Mouse (Mus musculus): ENCODE measurements around the gene Nphs1. TPM values are rescaled to one million over a fixed set of nuclear protein-coding genes. Genes with fewer than 3 reads are reported as not detected.
"Not testable (repeated sequence)": the region's sequence is repeated elsewhere in the genome, so short reads cannot be mapped to it uniquely, and the experiment has no call there.

Gene Nphs1
- total RNA-seq, 2 experiments from 2014 or later, result not detected

DNA sequence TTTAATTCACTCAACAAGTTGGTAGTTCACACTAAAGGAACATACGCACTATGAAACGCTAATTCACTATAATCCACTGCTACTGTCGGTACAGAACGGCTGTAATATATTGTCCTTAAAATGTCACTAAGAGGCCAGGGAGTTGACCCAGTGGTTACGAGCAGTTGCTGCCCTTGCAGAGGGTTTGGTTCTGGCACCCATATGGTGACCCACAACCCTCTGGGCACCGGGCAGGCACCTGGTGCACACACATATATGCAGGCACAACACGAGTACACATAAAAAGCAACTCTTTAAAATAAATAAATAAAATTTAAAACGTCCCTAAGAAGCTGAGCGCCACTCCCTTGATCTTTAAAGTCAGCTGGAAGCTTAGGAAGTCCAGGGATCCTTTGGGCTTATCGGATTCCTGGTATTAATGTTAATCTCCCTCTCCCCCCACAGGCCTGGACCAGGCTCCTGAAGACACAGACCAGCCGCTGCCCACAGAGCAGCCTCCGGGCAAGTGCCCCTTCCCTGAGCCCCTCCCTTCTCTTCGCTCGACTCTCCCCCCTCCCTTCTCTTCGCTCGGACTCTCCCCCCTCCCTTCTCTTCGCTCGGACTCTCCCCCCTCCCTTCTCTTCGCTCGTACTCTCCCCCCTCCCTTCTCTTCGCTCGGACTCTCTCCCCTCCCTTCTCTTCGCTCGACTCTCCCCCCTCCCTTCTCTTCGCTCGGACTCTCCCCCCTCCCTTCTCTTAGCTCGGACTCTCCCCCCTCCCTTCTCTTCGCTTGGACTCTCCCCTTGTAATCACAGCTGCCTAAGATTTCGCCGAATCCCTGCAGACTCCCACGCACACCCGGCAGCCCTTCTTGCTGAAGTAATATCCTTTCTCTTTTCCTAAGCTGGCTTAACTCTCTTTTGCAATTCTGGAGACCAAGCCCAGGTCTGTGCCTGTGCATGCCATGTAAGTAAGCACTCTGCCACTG, 19.6 kb downstream of the Nphs1 start:
- ATAC-seq (replicated peaks; ENCODE audit: low FRiP score, poor library complexity, severe bottlenecking), result no peak

DNA sequence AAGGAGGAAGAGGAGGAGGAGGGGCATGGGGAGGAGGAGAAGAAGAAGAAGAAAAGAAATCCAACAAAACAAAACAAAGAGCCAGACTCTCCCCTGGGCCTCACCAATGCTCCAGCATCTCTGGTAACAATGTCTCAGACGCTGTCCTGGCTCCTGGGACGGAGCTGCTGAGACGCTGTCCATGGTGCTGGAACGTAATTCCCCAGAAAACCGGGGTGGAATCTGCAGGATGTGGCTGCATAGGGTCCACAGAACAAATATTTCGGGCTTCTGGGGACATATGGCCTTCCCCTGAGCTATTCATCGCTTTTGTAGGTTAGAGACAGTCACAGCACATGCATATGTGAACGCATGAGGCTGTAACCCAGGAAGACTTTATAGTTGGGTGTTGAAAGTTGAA, 26.1 kb downstream of the Nphs1 start:
- no peak for ATAC-seq (replicated peaks; ENCODE audit: low FRiP score, poor library complexity, severe bottlenecking)

DNA sequence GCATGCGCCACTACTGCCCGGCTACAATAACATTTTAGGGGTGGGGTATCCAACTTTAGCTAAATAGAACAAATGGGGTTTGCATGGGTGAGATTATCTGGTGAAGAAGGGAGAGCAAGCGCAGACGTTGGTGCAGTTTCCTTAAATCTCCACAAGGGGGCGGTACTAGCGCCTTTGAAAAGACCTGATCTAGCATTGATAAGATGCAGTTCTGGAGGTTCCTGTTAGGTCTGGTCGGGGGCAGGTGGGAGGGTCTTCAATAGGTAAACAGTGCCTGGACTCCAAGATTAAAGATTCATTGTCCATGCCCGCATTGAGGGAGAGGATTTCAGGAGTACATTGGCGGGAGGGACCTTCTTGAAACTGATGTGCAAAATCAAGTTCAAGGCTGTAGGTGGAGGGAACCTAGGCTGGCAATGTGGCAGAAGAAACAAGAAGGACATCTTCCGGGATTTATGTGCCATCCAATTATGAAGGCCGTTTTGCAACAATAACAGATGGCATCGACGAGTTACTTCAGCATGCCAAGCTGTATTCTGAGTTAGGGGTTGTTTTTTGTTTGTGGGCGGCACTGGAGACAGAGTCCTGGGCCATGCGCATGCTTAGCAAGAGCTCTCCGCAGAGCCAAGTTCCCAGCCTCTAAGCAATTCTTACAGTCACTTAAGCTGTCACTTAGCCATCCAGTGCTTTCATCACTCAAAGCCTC, 32.3 kb downstream of the Nphs1 start:
- 0 out of 2 replicates have a peak, but pooled peaks have one; percentile 17 for ATAC-seq (replicated peaks; ENCODE audit: low FRiP score, poor library complexity, severe bottlenecking)

DNA sequence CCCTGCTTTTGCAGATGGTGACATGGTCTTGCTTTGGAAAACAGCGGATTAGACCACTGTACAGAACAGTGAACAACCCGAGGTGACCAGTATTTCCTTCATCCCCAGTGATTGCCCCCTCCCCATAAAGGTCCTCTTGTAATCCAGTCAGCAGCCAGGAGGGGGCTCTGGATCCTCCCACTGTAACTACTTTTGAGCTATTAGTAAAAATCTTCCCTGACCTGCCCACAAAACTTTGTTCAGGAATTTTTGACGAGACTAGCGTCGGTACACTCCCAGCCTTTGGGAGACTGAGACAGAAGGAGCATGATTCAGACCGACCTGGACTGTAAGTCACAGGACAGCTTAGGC, 32.8 kb downstream of the Nphs1 start:
- no peak for ATAC-seq (replicated peaks; ENCODE audit: low FRiP score, poor library complexity, severe bottlenecking)

DNA sequence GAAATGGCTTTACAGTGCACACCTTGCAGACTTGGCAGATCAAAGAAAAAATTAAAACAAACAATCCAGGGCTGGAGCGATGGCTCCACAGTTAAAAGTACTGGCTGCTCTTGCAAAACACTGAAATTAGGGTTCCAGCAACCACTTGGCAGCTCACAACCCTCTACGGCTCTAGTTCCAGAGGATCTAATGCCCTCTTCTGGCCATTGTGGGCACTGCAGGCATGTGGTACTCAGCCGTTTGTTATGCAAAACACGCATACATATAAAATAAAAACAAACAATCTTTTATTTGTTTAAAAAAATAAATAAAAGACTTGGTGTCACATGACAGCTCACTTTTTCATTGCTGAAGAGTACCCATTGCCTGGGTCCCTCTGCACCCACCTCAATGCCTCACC, 34.6 kb downstream of the Nphs1 start:
- peak; percentile 68; the same call in 1 of the 2 replicates for ATAC-seq (replicated peaks; ENCODE audit: low FRiP score, poor library complexity, severe bottlenecking)

DNA sequence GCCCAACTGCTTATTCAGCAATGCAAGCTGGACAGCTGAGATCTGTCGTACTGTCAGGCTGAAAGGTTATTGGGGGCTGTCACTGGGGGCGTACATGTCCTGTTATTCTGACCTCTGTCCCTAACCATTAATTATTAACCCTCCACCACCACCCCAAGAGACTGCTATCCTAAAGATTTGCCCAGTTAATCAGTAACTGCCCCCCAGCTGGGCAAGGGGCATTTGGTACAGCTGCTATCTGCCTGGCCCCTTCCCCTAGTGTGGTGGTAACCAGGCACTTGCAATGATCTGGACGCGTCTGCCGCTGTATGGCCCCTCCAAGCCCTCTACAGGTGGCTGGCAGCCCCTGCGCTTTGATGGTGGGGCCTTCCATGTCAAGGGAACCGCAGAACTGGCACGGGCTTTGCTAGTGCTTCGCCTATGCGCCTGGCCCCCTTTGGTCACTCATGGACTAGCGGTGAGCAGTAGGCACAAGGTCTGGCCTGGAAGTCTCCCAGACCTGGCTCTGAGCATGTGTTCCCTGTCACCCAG, 35.4 kb downstream of the Nphs1 start, which contains the start of gene Prodh2:
TSS of gene Prodh2 (plus strand) at position 222 of the 531 bp plus-strand sequence.
- ATAC-seq (replicated peaks; ENCODE audit: low FRiP score, poor library complexity, severe bottlenecking), result no peak

DNA sequence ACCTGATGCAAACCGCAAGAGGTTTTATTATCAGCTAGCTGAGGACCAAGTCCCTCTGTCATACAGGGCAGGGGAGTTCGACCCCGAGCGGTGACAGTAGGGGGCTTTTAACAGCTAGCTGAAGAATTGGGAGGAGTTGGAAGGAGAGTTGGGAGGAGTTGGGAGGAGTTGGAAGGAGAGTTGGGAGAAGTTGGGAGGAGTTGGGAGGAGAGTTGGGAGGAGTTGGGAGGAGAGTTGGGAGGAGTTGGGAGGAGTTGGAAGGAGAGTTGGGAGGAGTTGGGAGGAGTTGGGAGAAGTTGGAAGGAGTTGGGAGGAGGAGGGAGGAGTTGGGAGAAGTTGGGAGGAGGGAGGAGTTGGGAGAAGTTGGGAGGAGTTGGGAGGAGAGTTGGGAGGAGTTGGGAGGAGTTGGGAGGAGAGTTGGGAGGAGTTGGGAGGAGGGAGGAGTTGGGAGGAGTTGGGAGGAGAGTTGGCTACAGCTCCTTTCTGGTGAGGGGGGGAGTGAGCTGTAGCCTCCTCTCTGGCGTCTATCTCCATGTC, 37.5 kb downstream of the Nphs1 start:
- not testable (repeated sequence) for ATAC-seq (replicated peaks; ENCODE audit: low FRiP score, poor library complexity, severe bottlenecking)

DNA sequence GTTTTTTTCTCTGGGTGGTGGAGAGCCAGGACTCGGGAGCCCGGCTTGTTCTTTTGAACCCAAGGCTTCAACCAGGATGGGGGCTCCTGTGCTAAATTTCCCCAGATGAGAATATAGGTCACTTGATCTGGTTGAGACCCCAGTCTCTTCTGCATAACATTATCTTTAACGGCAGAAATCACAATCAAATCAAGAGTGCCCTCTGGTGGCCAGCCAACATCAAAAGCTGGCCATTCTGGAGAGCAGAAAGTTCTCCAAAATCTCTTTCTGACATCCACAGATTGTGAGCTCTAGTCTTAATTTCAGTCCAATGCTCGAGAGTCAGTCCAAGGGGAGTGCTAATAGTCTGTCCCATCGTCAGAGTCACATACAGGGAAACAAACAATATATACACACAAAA, 43.0 kb downstream of the Nphs1 start:
- not testable (repeated sequence) for ATAC-seq (replicated peaks; ENCODE audit: low FRiP score, poor library complexity, severe bottlenecking)

DNA sequence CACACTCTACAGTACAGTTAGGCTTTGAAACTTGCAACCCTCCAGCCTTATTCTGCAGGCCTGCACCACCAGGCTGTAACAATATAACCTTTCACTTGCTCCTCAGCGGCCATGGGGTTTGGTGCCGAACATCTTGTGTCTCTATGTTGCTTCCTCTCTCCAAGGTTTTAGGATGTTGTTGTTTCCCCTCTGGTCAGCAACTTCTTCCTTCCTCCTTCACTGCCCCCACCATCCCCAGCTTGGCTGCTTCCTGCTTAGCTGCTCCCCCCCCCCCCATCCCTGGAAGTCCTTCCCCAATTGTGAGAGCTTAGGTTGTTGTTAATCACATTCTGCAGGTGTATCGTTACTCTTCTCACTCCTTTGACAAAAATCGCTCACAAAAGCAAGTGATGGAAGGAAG, 49.9 kb downstream of the Nphs1 start:
- ATAC-seq (replicated peaks; ENCODE audit: low FRiP score, poor library complexity, severe bottlenecking), result no peak

DNA sequence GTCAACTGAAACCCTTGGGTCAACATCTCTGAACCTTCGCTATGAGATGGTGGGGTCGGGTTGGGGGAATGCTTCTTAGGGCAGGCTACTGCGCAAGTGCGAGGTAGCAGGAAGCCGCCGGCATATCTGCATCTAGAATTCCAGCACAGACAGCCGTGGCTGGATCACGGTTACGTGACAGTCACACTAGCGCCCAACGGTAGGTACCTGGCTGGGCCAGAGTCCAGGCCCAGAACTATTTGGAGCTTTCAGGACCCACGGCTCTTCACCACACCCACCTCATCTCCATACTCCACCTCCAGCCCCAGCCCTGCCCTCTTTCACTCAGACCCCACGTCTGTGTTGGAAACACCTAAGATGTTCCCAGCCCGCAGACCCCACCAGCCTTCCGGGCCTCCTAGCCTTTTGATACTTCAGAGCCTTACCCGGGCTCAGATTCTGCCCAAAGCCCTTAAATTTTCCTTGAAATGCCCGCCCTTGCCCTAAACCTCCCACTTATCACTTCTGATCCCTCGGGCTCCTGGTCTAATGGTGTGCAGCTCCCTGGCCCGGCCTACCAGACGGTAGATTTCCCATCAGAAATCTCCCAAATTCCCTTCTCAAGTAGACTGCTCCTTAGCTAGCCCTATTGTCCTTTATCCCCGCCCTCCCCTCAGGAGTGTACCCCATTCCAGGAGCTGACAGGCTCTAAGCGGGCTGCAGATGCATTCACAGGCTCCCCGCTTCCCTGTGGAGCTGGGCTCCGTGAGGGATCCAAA, 57.1 kb downstream of the Nphs1 start:
- no peak for ATAC-seq (replicated peaks; ENCODE audit: low FRiP score, poor library complexity, severe bottlenecking)

DNA sequence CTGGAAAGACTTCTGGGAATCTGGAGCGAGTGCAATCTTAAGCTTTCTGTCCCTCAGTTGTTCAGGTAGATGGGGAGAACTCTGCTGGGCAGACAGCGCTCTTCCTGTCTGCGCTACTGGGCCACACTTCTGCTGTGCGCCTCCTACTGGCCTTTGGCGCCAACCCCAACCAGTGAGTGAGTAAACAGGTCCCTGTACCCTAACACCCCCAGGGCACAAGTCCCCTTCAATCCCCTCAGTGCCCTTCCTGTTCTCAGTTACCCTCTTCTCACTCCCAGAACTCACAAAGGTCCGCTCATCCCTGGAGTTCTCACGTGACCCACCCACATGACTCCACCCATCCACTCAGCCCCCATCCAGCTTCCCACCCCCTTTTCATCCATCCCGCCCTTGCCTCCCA, 60.2 kb downstream of the Nphs1 start:
- no peak for ATAC-seq (replicated peaks; ENCODE audit: low FRiP score, poor library complexity, severe bottlenecking)

DNA sequence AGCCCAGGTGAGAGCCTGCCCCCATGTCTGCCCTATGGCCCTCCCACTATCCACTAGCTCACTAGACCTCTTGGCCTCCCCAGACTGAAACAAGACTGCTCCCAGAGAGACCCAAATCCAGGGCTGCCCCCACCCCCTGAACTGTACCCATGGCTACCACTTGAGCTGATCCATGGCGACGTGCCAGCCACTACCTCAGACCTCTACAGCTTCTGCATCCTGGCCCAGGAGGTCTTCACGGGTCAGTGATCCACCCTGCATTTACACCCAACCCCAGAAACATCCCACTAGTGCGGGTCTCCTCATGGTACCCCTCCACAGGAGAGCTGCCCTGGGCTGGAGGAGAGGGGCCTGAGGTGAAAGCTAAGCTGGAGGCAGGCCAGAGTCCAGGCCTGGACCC, 62.3 kb downstream of the Nphs1 start:
- ATAC-seq (replicated peaks; ENCODE audit: low FRiP score, poor library complexity, severe bottlenecking), result no peak

DNA sequence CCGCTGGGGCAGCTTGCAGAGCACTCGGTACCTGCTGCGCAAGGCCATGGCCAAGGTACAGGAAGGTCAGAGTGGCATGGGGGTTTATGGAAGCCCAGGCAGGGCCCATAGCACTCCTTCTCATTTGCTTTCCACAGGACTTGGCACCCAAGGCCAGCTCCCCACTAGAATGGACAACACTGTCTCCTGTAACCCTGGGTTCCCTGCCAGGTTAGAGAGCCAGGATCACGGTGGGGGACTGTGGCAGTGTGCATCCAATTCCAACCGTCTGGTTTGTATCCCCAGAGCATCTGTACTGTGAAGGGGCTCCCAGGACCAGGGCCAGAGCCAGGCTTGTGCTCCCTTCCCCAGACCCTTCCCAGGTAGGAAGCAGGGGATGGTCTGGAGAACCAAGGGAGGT, 62.7 kb downstream of the Nphs1 start:
- no peak for ATAC-seq (replicated peaks; ENCODE audit: low FRiP score, poor library complexity, severe bottlenecking)

DNA sequence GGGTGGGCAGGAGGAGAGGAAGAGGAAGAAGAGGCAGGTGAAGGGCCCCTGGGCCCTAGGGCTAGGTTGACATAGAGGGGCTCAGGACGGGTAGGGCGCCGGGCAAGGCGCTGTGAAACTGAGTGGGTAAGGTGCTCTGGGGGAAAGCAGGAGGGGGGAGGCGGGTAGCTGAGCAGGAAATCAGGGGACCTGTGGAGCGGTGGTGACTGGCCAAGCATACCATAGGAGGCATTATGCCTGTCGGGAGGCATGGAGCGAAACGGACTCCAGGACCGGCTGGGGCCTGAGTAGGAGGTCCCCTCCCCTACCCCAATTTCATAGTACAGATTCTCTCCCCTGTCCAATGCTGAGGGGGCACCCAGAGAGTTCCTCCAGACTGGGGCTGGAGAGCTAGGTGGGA, 64.8 kb downstream of the Nphs1 start:
- ATAC-seq (replicated peaks; ENCODE audit: low FRiP score, poor library complexity, severe bottlenecking), result no peak

DNA sequence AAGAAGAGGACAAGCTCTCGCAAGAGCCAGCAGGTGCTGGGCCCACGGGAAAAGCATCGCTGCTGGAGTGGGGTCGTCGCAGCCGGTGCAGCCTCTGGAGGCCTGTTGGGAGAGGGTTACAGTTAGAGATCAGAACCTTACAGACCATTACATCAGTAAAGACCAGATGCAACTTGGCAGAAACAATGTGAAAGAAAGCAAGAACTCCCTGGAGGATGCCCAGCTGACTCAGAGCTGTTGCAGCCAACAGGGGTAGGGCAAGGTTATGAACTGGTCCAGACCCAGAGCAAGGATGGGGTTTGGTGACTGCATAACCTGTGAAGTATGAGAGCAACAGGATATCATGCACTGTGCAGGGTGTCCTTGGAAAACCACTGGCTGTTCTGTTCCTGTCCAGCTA, 66.4 kb downstream of the Nphs1 start:
- ATAC-seq (replicated peaks; ENCODE audit: low FRiP score, poor library complexity, severe bottlenecking), result no peak

DNA sequence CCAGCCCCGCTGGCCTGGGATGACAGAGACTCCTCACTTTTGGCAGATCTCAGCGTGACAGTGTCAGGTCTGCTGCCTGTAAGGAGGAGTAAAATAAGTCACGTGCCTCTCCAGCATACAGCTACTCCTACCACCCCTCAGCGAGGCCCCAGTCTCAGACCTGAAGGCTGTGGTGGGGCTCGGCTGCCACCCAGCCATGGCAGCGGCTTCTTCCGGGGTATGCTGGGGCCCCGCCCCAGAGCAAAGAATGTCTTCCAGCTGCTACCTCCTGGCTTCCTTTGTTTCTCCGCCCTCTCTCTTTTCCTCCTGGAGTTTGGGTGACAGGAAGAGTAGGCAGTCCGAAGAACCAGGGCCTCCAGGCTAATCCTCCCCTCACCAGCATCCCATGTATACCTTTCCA, 67.8 kb downstream of the Nphs1 start:
- ATAC-seq (replicated peaks; ENCODE audit: low FRiP score, poor library complexity, severe bottlenecking), result no peak

DNA sequence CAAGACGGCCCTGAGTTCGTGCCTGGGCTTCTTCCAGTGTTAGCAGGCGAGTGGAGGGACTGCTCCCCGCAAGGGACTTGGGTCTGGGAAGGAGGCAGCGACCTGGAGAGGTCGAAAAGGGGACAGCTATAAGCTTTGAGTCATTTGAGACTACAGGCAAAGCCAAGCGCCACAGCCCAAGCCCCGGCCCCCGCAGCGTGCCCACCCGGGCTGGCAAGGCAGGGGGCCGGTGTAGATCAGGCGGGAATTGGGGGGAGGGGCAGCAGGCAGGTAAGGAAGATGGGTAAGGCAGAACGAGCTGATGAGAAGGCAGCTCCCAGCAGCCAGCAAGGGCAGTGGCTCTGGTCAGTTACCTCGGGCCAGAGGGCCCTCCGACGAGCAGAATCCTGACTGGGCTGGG, 68.3 kb downstream of the Nphs1 start:
- no peak for ATAC-seq (replicated peaks; ENCODE audit: low FRiP score, poor library complexity, severe bottlenecking)

DNA sequence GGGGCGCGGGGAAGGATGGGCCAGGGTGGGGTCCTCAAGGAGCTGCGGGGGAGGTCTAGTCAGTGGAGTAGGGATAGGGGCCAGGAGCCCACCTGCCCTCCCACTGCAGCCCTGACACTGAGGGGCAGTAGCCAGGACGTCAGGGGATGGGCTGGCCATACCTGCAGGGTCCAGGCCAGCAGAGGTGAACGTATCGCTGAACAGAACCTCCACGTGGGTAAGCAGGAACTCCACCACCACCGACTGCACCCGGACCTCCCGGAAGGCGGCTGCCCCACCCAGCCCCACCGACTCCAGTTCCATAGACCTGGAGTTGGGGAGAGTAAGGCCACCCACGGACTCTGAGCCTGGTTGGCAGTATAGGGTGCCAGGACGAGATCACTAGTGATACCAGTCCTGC, 68.9 kb downstream of the Nphs1 start:
- no peak for ATAC-seq (replicated peaks; ENCODE audit: low FRiP score, poor library complexity, severe bottlenecking)

DNA sequence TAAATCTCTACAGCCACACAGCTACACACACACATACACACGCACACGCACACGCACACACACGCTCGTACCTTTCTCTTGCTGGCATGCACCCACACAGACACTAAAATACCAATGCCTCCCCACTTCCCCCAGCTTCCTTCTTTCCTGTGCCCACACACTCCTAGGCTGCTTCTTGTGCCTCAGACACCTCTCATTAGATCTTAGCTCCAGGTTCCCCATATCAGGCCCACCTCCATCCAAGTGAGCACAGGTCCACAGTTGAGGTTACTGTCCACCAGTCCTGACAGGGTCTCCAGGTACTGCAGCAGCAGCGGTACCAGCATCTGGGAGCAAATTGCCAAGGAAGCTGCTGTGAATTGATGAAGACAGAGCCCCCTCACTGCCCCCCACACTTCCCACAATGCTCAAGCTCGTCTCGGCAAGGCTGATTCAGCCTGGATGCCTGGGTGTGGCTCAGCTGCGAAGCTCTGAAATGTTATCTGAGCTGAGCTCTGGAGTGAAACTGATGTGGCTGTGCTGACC, 73.2 kb downstream of the Nphs1 start:
- no peak for ATAC-seq (replicated peaks; ENCODE audit: low FRiP score, poor library complexity, severe bottlenecking)

DNA sequence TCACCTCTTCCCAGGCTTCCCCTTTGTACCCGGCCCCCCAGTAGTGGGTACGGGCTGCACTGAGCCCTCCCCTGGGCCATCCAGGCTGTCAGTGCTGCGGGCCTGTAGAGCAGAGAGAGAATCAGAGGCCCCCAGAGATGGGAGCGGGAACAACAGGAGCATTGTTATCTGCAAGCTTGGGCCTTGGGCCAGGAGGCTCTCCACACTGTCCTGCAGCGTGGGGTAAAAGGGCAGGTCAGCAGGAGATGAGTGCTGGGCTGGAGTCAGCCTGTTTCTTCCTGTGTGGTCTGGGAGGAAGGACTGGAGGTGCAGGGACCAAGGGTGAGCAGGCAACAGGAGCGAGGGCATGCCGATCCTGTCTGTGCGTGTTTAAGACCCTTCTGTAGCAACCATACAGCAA, 74.8 kb downstream of the Nphs1 start:
- ATAC-seq (replicated peaks; ENCODE audit: low FRiP score, poor library complexity, severe bottlenecking), result no peak

Data from erythroblast, adult 5-6 weeks (primary cell).